ENCODE assay signal across 9 mouse cellular contexts in genomic region chr9:21751347-21751746, GRCm38 (mm10). TPM values are rescaled to one million over a fixed set of nuclear protein-coding genes. Genes with fewer than 3 reads are reported as not detected.
A peak's percentile ranks its signal among the peaks of the same experiment; 100 is the strongest.
DNase-seq lines count a peak whose midpoint lies in the region; ATAC-seq and TF ChIP-seq lines count a peak whose summit lies in the region.
"Had no signal": no experiment of that assay in that cellular context is flagged by ENCODE, and none has a peak within 500 bp of the region (broad histone marks: within the 10 kb centered on the region; RNA-seq: fewer than 3 reads in every experiment).

No protein-coding gene starts in this region.

- intact Hi-C loops in gastrocnemius, adult 2 months (cut with DNase I): loop anchor here (1.0 kb wide), 2 partner anchors 53 to 120 kb away; no protein-coding TSS in a partner anchor

- H3K36me3 ChIP-seq in hindbrain, postnatal 0 days (ENCODE audit: insufficient read depth, low read length): peaks cover 22% of the 10 kb centered on the region
- H3K36me3 ChIP-seq in hindbrain, embryonic 10.5 days: peaks cover 75% of the 10 kb centered on the region
- H3K36me3 ChIP-seq in lung, postnatal 0 days (ENCODE audit: insufficient read depth, low read length): peaks cover 7% of the 10 kb centered on the region; the same call in 1 of the 2 replicates

- H3K27me3 ChIP-seq in hindbrain, postnatal 0 days (ENCODE audit: insufficient read depth, low read length): no peaks in the 10 kb centered on the region
- H3K27me3 ChIP-seq in hindbrain, embryonic 10.5 days (ENCODE audit: insufficient read depth, poor library complexity, severe bottlenecking): no peaks in the 10 kb centered on the region
- no peaks in the 10 kb centered on the region for H3K27me3 ChIP-seq in lung, postnatal 0 days (replicated peaks; ENCODE audit: insufficient read depth, low read length)
- H3K27me3 ChIP-seq: midbrain, embryonic 12.5 days had no signal

- H3K9ac ChIP-seq in hindbrain, postnatal 0 days (replicated peaks; ENCODE audit: low read length): no peak overlapping the region
- no peak overlapping the region for H3K9ac ChIP-seq in lung, postnatal 0 days (replicated peaks; ENCODE audit: low read depth)
- H3K9ac ChIP-seq: midbrain, embryonic 12.5 days had no signal

- H3K4me1 ChIP-seq in hindbrain, postnatal 0 days (ENCODE audit: insufficient read depth, low read length): no peaks in the 10 kb centered on the region
- H3K4me1 ChIP-seq in hindbrain, embryonic 10.5 days (replicated peaks): peaks cover 7% of the 10 kb centered on the region
- H3K4me1 ChIP-seq in lung, postnatal 0 days (ENCODE audit: insufficient read depth, low read depth, low read length): peaks cover 16% of the 10 kb centered on the region; the same call in 1 of the 2 replicates
- H3K4me1 ChIP-seq: midbrain, embryonic 12.5 days had no signal

- no peak overlapping the region for H3K4me3 ChIP-seq in hindbrain, postnatal 0 days (ENCODE audit: low read length)
- H3K4me3 ChIP-seq in hindbrain, embryonic 10.5 days: no peak overlapping the region
- H3K4me3 ChIP-seq in gastrocnemius, adult 2 months: no peak overlapping the region
- no peak overlapping the region for H3K4me3 ChIP-seq in lung, postnatal 0 days (ENCODE audit: low read depth, low read length)
- H3K4me3 ChIP-seq: midbrain, embryonic 12.5 days had no signal

- DNase-seq in hindbrain, postnatal 0 days (ENCODE audit: low spot score): peak; percentile 41
- DNase-seq in hindbrain, embryonic 10.5 days (ENCODE audit: low spot score): no peak
- peak; percentile 93 for DNase-seq in adipocyte (ENCODE audit: low spot score)
- peak; percentile 80 for DNase-seq in gastrocnemius, adult 2 months
- peak; percentile 89 for DNase-seq in lung, postnatal 0 days (ENCODE audit: low spot score)
- no peak for DNase-seq in c-Kit-positive CD71-positive TER-119-positive erythroid progenitor cells, embryonic 14.5 days (ENCODE audit: low spot score)
- no peak for DNase-seq in layer of hippocampus, postnatal 36 days
- no peak for DNase-seq in spleen, postnatal 36 days (ENCODE audit: low spot score in 2 of 2)

- ATAC-seq in hindbrain, postnatal 0 days: no peak
- ATAC-seq in lung, postnatal 0 days: peak; percentile 46

- TF ChIP-seq CTCF in hindbrain, postnatal 0 days (IDR thresholded peaks at IDR 0.05; ENCODE audit: low read depth): peak; percentile 52
- TF ChIP-seq CTCF in gastrocnemius, adult 2 months (IDR thresholded peaks at IDR 0.05): peak; percentile 71
- peak; percentile 75 for TF ChIP-seq CTCF in lung, postnatal 0 days (IDR thresholded peaks at IDR 0.05)

- no peak for TF ChIP-seq EP300 in lung, postnatal 0 days (IDR thresholded peaks at IDR 0.05)

- H3K27ac ChIP-seq in hindbrain, postnatal 0 days: no peak overlapping the region
- no peak overlapping the region for H3K27ac ChIP-seq in hindbrain, embryonic 10.5 days
- peak overlapping the region; percentile 83 for H3K27ac ChIP-seq in gastrocnemius, adult 2 months
- H3K27ac ChIP-seq in lung, postnatal 0 days (ENCODE audit: low read length): no peak overlapping the region; the same call in 1 of the 2 replicates

- H3K9me3 ChIP-seq in hindbrain, postnatal 0 days (ENCODE audit: low read length): no peaks in the 10 kb centered on the region
- H3K9me3 ChIP-seq in hindbrain, embryonic 10.5 days: no peaks in the 10 kb centered on the region
- no peaks in the 10 kb centered on the region for H3K9me3 ChIP-seq in lung, postnatal 0 days (ENCODE audit: low read length)
- H3K9me3 ChIP-seq: midbrain, embryonic 12.5 days had no signal

- no peak overlapping the region for H3K4me2 ChIP-seq in hindbrain, postnatal 0 days (ENCODE audit: low read depth, low read length)
- H3K4me2 ChIP-seq in lung, postnatal 0 days (replicated peaks; ENCODE audit: low read depth, low read length): no peak overlapping the region
- H3K4me2 ChIP-seq: midbrain, embryonic 12.5 days had no signal

- WGBS in hindbrain, postnatal 0 days: 55% methylated on average over 6 of the region's 6 CpGs
- WGBS in hindbrain, embryonic 10.5 days: 80% methylated on average over 6 of the region's 6 CpGs
- 54% methylated on average over 6 of the region's 6 CpGs for WGBS in lung, postnatal 0 days

RNA-seq across cellular contexts. Expression of gene Spc24, which starts 8.8 kb away (rescaled TPM):
- 20.3 and 31.1 TPM in 2 replicates for total RNA-seq in hindbrain, postnatal 0 days (2014; rRNA removed)
- 26.2 and 27.1 TPM in 2 replicates for polyA plus RNA-seq in hindbrain, postnatal 0 days (2015; fragmentation: Nextera tagmentation; extraction: Ambion mirVana)
- polyA plus RNA-seq in hindbrain, embryonic 10.5 days (2016; fragmentation: Nextera tagmentation; extraction: Ambion mirVana): 132 and 165 TPM in 2 replicates
- under 1 TPM; 0.50 to 0.89 TPM for total RNA-seq in gastrocnemius, adult 2 months (2021)
- polyA plus RNA-seq in lung, postnatal 0 days (2015; fragmentation: Nextera tagmentation; extraction: Ambion mirVana): 13.4 and 15.7 TPM in 2 replicates
- total RNA-seq in layer of hippocampus, postnatal 36 days (2021): 1 to 10 TPM; 1.4 to 2.1 TPM

RNA-seq across cellular contexts. Expression of gene Ldlr, which starts 28.1 kb away (rescaled TPM):
- 20.6 and 28.4 TPM in 2 replicates for total RNA-seq in hindbrain, postnatal 0 days (2014; rRNA removed)
- polyA plus RNA-seq in hindbrain, postnatal 0 days (2015; fragmentation: Nextera tagmentation; extraction: Ambion mirVana): 10.7 and 10.9 TPM in 2 replicates
- 51.1 and 55.1 TPM in 2 replicates for polyA plus RNA-seq in hindbrain, embryonic 10.5 days (2016; fragmentation: Nextera tagmentation; extraction: Ambion mirVana)
- total RNA-seq in gastrocnemius, adult 2 months (2021): 1 to 10 TPM; 2.9 to 3.3 TPM
- 52.2 and 56.8 TPM in 2 replicates for polyA plus RNA-seq in lung, postnatal 0 days (2015; fragmentation: Nextera tagmentation; extraction: Ambion mirVana)
- total RNA-seq in layer of hippocampus, postnatal 36 days (2021): 10 to 100 TPM; 13.7 to 14.1 TPM

RNA-seq across cellular contexts. Expression of gene Kank2, which starts 47.2 kb away (rescaled TPM):
- total RNA-seq in hindbrain, postnatal 0 days (2014; rRNA removed): 15.6 and 19.1 TPM in 2 replicates
- 3.1 and 3.4 TPM in 2 replicates for polyA plus RNA-seq in hindbrain, postnatal 0 days (2015; fragmentation: Nextera tagmentation; extraction: Ambion mirVana)
- 10.0 and 11.0 TPM in 2 replicates for polyA plus RNA-seq in hindbrain, embryonic 10.5 days (2016; fragmentation: Nextera tagmentation; extraction: Ambion mirVana)
- total RNA-seq in gastrocnemius, adult 2 months (2021): 10 to 100 TPM; 11.5 to 16.6 TPM
- polyA plus RNA-seq in lung, postnatal 0 days (2015; fragmentation: Nextera tagmentation; extraction: Ambion mirVana): 23.3 and 24.0 TPM in 2 replicates
- total RNA-seq in layer of hippocampus, postnatal 36 days (2021): 1 to 10 TPM; 6.3 to 7.0 TPM

Comparison
In these comparisons a context has a peak if more than half of its experiments do, and no peak if none do; other contexts are left out.
1. DNase-seq: peak in hindbrain, postnatal 0 days (single experiment), adipocyte (single experiment), gastrocnemius, adult 2 months (single experiment) and lung, postnatal 0 days (single experiment); none in hindbrain, embryonic 10.5 days (single experiment), c-Kit-positive CD71-positive TER-119-positive erythroid progenitor cells, embryonic 14.5 days (single experiment), layer of hippocampus, postnatal 36 days (0 of 2) and spleen, postnatal 36 days (0 of 2).
2. Peak in every context shown above with its lines, with median percentiles within 50 percentile points of each other: CTCF ChIP-seq.